Mouse (Mus musculus) MEL (cell line): ENCODE results near the gene Abi3. TPM values are rescaled to one million over a fixed set of nuclear protein-coding genes. Genes with fewer than 3 reads are reported as not detected.

Source experiments
- DNase-seq: peaks from one replicate; pipeline ENCODE4 v3.0.0; 2011; ENCODE audit warnings: low read depth, low spot score
- H3K27ac ChIP-seq: 2 replicates; pipeline ENCODE4 v1.5.1; 2012; ENCODE audit warnings: low read depth, mild to moderate bottlenecking, control low read depth, low read length, moderate library complexity; ENCODE audit not compliant: control insufficient read depth
- H3K27me3 ChIP-seq, 2 experiments: fragments of 150-350 bp in 1 of 2; sonication (generic) in 1 of 2; 2 replicates each; pipeline ENCODE4 v1.6.1; 2012; ENCODE audit warnings: low read length in 2 of 2, mild to moderate bottlenecking in 2 of 2, improper control_type of control experiment in 1 of 2, moderate library complexity in 1 of 2; ENCODE audit not compliant: insufficient read depth in 2 of 2, control insufficient read depth in 1 of 2
- H3K36me3 ChIP-seq, 2 experiments: 2 replicates each; pipeline ENCODE4 v1.6.1; 2012 to 2014; ENCODE audit warnings: low read length in 2 of 2, improper control_type of control experiment in 1 of 2, inconsistent platforms in 1 of 2, mild to moderate bottlenecking in 1 of 2; ENCODE audit not compliant: insufficient read depth in 2 of 2, control insufficient read depth in 1 of 2
- H3K4me1 ChIP-seq, 2 experiments: fragments of 150-350 bp in 1 of 2; sonication (generic) in 1 of 2; 2 replicates each; pipeline ENCODE4 v1.6.1; 2012; ENCODE audit warnings: low read length in 2 of 2, improper control_type of control experiment in 1 of 2, mild to moderate bottlenecking in 1 of 2; ENCODE audit not compliant: insufficient read depth in 2 of 2, control insufficient read depth in 1 of 2
- H3K4me3 ChIP-seq, 2 experiments: fragments of 150-350 bp in 1 of 2; sonication (generic) in 1 of 2; 2 replicates each; pipeline ENCODE4 v1.5.1; 2012; ENCODE audit warnings: low read depth in 2 of 2, low read length in 2 of 2, mild to moderate bottlenecking in 2 of 2, moderate library complexity in 2 of 2, control low read depth in 1 of 2, improper control_type of control experiment in 1 of 2; ENCODE audit not compliant: control insufficient read depth in 1 of 2, insufficient read depth in 1 of 2
- H3K79me2 ChIP-seq: 2 replicates; pipeline ENCODE4 v1.6.1; 2012; ENCODE audit warnings: mild to moderate bottlenecking, low read length, moderate library complexity; ENCODE audit not compliant: control insufficient read depth, poor library complexity, insufficient read depth
- H3K9ac ChIP-seq: 2 replicates; pipeline ENCODE4 v1.6.1; 2012; ENCODE audit warnings: low read depth, mild to moderate bottlenecking, control low read depth, low read length, moderate library complexity; ENCODE audit not compliant: control insufficient read depth, poor library complexity, severe bottlenecking
- H3K9me3 ChIP-seq: fragments of 150-350 bp; sonication (generic); replicated peaks from 2 replicates; pipeline ENCODE4 v1.6.1; 2012; ENCODE audit warnings: mild to moderate bottlenecking, low read length, improper control_type of control experiment, moderate library complexity; ENCODE audit not compliant: insufficient read depth
- CTCF ChIP-seq, 3 experiments: IDR thresholded peaks in 2 of 3; conservative IDR thresholded peaks in 1 of 3; 2 replicates each; pipeline ENCODE4 v1.5.1; 2011 to 2012; ENCODE audit warnings: low read length in 3 of 3, low read depth in 2 of 3, mild to moderate bottlenecking in 2 of 3, improper control_type of control experiment in 1 of 3, inconsistent platforms in 1 of 3, mixed read lengths in 1 of 3, moderate library complexity in 1 of 3; ENCODE audit not compliant: control insufficient read depth in 1 of 3, insufficient read depth in 1 of 3, poor library complexity in 1 of 3, severe bottlenecking in 1 of 3
- E2F4 ChIP-seq: IDR thresholded peaks from 2 replicates; pipeline ENCODE4 v1.6.1; 2011; ENCODE audit warnings: low read depth, low read length, improper control_type of control experiment, borderline replicate concordance
- ETS1 ChIP-seq: IDR thresholded peaks from 2 replicates; pipeline ENCODE4 v1.6.1; 2012; ENCODE audit warnings: low read depth, mild to moderate bottlenecking, inconsistent platforms, low read length, improper control_type of control experiment, moderate library complexity
- HCFC1 ChIP-seq: IDR thresholded peaks from 2 replicates; pipeline ENCODE4 v1.6.1; 2012; ENCODE audit warnings: low read depth, mild to moderate bottlenecking, inconsistent platforms, low read length, improper control_type of control experiment, moderate library complexity
- JUND ChIP-seq: IDR thresholded peaks from 2 replicates; pipeline ENCODE4 v1.6.1; 2011; ENCODE audit warnings: low read depth, mild to moderate bottlenecking, improper control_type of control experiment, low read length
- MAX ChIP-seq: IDR thresholded peaks from 2 replicates; pipeline ENCODE4 v1.6.1; 2011; ENCODE audit warnings: low read length, improper control_type of control experiment
- MXI1 ChIP-seq: IDR thresholded peaks from 2 replicates; pipeline ENCODE4 v1.6.1; 2011; ENCODE audit warnings: mild to moderate bottlenecking, low read depth, low read length, improper control_type of control experiment
- MYB ChIP-seq: IDR thresholded peaks from 2 replicates; pipeline ENCODE4 v1.6.1; 2011; ENCODE audit warnings: mild to moderate bottlenecking, low read depth, low read length, improper control_type of control experiment
- MYC ChIP-seq: IDR thresholded peaks from 2 replicates; pipeline ENCODE4 v1.6.1; 2011; ENCODE audit warnings: low read depth, mild to moderate bottlenecking, low read length, improper control_type of control experiment, moderate library complexity
- POLR2AphosphoS5 ChIP-seq: IDR thresholded peaks from 2 replicates; pipeline ENCODE4 v1.6.1; 2012; ENCODE audit warnings: low read depth, borderline replicate concordance, mild to moderate bottlenecking, inconsistent platforms, low read length, moderate library complexity, mixed read lengths
- TAL1 ChIP-seq: IDR thresholded peaks from 2 replicates; pipeline ENCODE4 v1.6.1; 2012; ENCODE audit warnings: mild to moderate bottlenecking, inconsistent platforms, low read length, moderate library complexity, mixed read lengths
- TBP ChIP-seq: IDR thresholded peaks from 2 replicates; pipeline ENCODE4 v1.8.0; 2011; ENCODE audit warnings: low read depth, low read length, improper control_type of control experiment
- UBTF ChIP-seq: IDR thresholded peaks from 2 replicates; pipeline ENCODE4 v1.6.1; 2012; ENCODE audit warnings: low read depth, mild to moderate bottlenecking, inconsistent platforms, low read length, improper control_type of control experiment, moderate library complexity, borderline replicate concordance; ENCODE audit not compliant: insufficient read depth
- USF1 ChIP-seq: IDR thresholded peaks from 2 replicates; pipeline ENCODE4 v1.6.1; 2014; ENCODE audit warnings: low read depth, mild to moderate bottlenecking, inconsistent platforms, low read length, improper control_type of control experiment, moderate library complexity
- USF2 ChIP-seq, 2 experiments: IDR thresholded peaks; 2 replicates each; pipeline ENCODE4 v1.6.1; 2011 to 2012; ENCODE audit warnings: improper control_type of control experiment in 2 of 2, low read length in 2 of 2, borderline replicate concordance in 1 of 2, inconsistent platforms in 1 of 2, low read depth in 1 of 2, mild to moderate bottlenecking in 1 of 2; ENCODE audit not compliant: insufficient read depth in 1 of 2
- ZC3H11A ChIP-seq: IDR thresholded peaks from 2 replicates; pipeline ENCODE4 v1.6.1; 2012; ENCODE audit warnings: low read depth, mild to moderate bottlenecking, inconsistent platforms, low read length, improper control_type of control experiment
- ZKSCAN1 ChIP-seq: IDR thresholded peaks from 2 replicates; pipeline ENCODE4 v1.6.1; 2012; ENCODE audit warnings: low read depth, mild to moderate bottlenecking, inconsistent platforms, low read length, improper control_type of control experiment, moderate library complexity
- ZNF384 ChIP-seq: IDR thresholded peaks from 2 replicates; pipeline ENCODE4 v1.6.1; 2012; ENCODE audit warnings: low read depth, mild to moderate bottlenecking, inconsistent platforms, low read length, improper control_type of control experiment
- polyA plus RNA-seq, 2 experiments: library from polyadenylated mRNA; stranded (reverse) in 1 of 2; unstranded in 1 of 2; fragments of >175 nt in 1 of 2; fragments of >200 nt in 1 of 2; gene quantifications; 2 replicates each; pipeline versions ENCODE4 v1.2.1 to v1.2.4; 2012; ENCODE audit warnings: low replicate concordance in 2 of 2, low read depth in 1 of 2; ENCODE audit not compliant: insufficient read length in 2 of 2, insufficient read depth in 1 of 2, missing spikeins in 1 of 2
- total RNA-seq: library from RNA; depleted of rRNA; stranded (reverse); fragments of 300-350 nt; gene quantifications from 2 replicates; pipeline ENCODE4 v1.2.3, GENCODE M21; 2012

Abi3 gene
- total and polyA plus RNA-seq, 3 experiments, result 3.3 to 15.4 TPM; not detected in 1

- no peak overlapping the region for H3K4me3 ChIP-seq
- DNase-seq, result peak; percentile 14
- no peaks in the 10 kb centered on the region; the same call in 1 of the 2 replicates for H3K79me2 ChIP-seq
- H3K4me1 ChIP-seq, result peaks cover 26 to 59% of the 10 kb centered on the region in 2 experiments
- H3K36me3 ChIP-seq, result peaks cover 0 to 31% of the 10 kb centered on the region in 2 experiments; a peak in 2 of 4 replicates
- no peak overlapping the region for H3K27ac ChIP-seq
- H3K27me3 ChIP-seq, result no peaks in the 10 kb centered on the region
- H3K9me3 ChIP-seq, result no peaks in the 10 kb centered on the region
- H3K9ac ChIP-seq, result no peak overlapping the region
- TF ChIP-seq TAL1 (no peak), MYB (no peak), USF1 (no peak), MYC (no peak), MXI1 (no peak), HCFC1 (no peak), ZKSCAN1 (no peak), E2F4 (no peak), ZC3H11A (no peak), POLR2AphosphoS5 (no peak), UBTF (no peak), TBP (no peak), CTCF (IDR thresholded peaks at IDR 0.05 in 2 of 3, conservative IDR thresholded peaks at IDR 0.05 in 1 of 3; ENCODE audit: control insufficient read depth in 1 of 3, insufficient read depth in 1 of 3, low read depth in 2 of 3, low read length in 3 of 3, poor library complexity in 1 of 3, severe bottlenecking in 1 of 3) (no peak), USF2 (IDR thresholded peaks at IDR 0.05; ENCODE audit: borderline replicate concordance in 1 of 2, insufficient read depth in 1 of 2, low read depth in 1 of 2, low read length in 2 of 2) (no peak), ETS1 (no peak), MAX (no peak), JUND (no peak)
These were observed 9.9 kb downstream of the Abi3 start for GRCm38 (mm10) chr11:95832129-95833005.

- no peak for TF ChIP-seq ZNF384
- peak in 2 of 3 experiments; percentile 18 to 19; a peak in 4 of 6 replicates for TF ChIP-seq CTCF (IDR thresholded peaks at IDR 0.05 in 2 of 3, conservative IDR thresholded peaks at IDR 0.05 in 1 of 3; ENCODE audit: control insufficient read depth in 1 of 3, insufficient read depth in 1 of 3, low read depth in 2 of 3, low read length in 3 of 3, poor library complexity in 1 of 3, severe bottlenecking in 1 of 3)
- H3K27ac ChIP-seq, result no peak overlapping the region
- no peaks in the 10 kb centered on the region for H3K27me3 ChIP-seq
- peaks cover 32 to 59% of the 10 kb centered on the region in 2 experiments for H3K4me1 ChIP-seq
- H3K79me2 ChIP-seq, result no peaks in the 10 kb centered on the region; the same call in 1 of the 2 replicates
- DNase-seq, result no peak
- no peak overlapping the region for H3K9ac ChIP-seq
- H3K9me3 ChIP-seq, result no peaks in the 10 kb centered on the region
- H3K4me3 ChIP-seq, result no peak overlapping the region
- H3K36me3 ChIP-seq, result peaks cover 0 to 33% of the 10 kb centered on the region in 2 experiments; a peak in 2 of 4 replicates
These were observed 10.6 kb downstream of the Abi3 start for GRCm38 (mm10) chr11:95831641-95832040.
